Mouse (Mus musculus): ENCODE data around the gene Tsc22d4.

- no peak for TF ChIP-seq POLR2A (IDR thresholded peaks at IDR 0.05; ENCODE audit: control insufficient read depth, extremely low read depth, insufficient read depth, low read length, poor library complexity)
- TF ChIP-seq CTCF (IDR thresholded peaks at IDR 0.05; ENCODE audit: borderline replicate concordance, control insufficient read depth, extremely low read depth, insufficient read depth, low read length, poor library complexity) = no peak
These were observed 60.6 kb downstream of the Tsc22d4 start for GRCm38 (mm10) chr5:137806158-137806557.
